Mouse (Mus musculus) bone marrow macrophage, adult 2 months (primary cell): ENCODE measurements around the gene Manbal.

Experiments used
- CTCF ChIP-seq: IDR thresholded peaks from 2 replicates; pipeline ENCODE4 v1.5.1; 2012; ENCODE audit warnings: low read depth, mild to moderate bottlenecking, low read length, moderate library complexity
- POLR2A ChIP-seq: IDR thresholded peaks from 2 replicates; pipeline ENCODE4 v1.6.1; 2012; ENCODE audit warnings: mild to moderate bottlenecking, low read depth, low read length, borderline replicate concordance

DNA sequence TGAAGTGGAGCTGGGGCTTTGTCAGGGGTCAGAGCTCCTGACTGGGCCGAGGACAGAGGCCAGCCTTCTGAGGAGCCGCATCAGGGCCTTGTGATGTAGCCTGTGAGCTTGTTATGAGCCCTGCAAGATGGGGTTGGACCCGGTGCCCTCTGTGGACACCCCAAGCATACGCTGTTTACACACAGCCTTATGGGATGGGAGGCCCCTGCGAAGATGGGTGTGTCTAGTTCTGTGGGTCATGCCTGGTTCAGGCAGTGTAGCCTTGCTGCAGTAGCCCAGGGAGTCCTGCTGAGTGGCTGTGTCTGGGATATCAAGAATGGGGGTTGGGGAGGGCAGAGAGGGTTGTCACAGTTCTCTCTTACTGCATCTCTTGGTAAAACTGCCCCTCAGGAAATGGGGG, 64.5 kb downstream of the Manbal start:
- TF ChIP-seq POLR2A: no peak
- TF ChIP-seq CTCF: no peak
